Mouse (Mus musculus) c-Kit-positive CD71-positive TER-119-negative erythroid progenitor cells, embryonic 14.5 days (primary cell): ENCODE results near the gene Dad1.
A peak's percentile ranks its signal among the peaks of the same experiment; 100 is the strongest.

Experiments
- DNase-seq: peaks from one replicate; pipeline ENCODE4 v3.0.0-alpha.2; 2013; ENCODE audit warnings: low read depth

Dad1 gene

GRCm38 (mm10) chr14:54253741-54254291 is at the start of gene Dad1, which contains the start of gene Abhd4:
Dad1 (minus strand) TSS chr14:54254104.
Abhd4 (plus strand) TSS chr14:54254188.
- peak; percentile 94 for DNase-seq

GRCm38 (mm10) chr14:54300676-54301075 is 46.8 kb upstream of the Dad1 start:
- no peak for DNase-seq

GRCm38 (mm10) chr14:54300136-54300535 is 46.2 kb upstream of the Dad1 start:
- no peak for DNase-seq

- DNase-seq: no peak
Measured at GRCm38 (mm10) chr14:54284839-54285238, 30.9 kb upstream of the Dad1 start, which contains the start of gene Olfr49. Olfr49 (minus strand) TSS chr14:54284939.

GRCm38 (mm10) chr14:54276446-54276845 is 22.5 kb upstream of the Dad1 start:
- DNase-seq: no peak

GRCm38 (mm10) chr14:54272696-54273095 is 18.8 kb upstream of the Dad1 start:
- no peak for DNase-seq

- DNase-seq: no peak
Measured at GRCm38 (mm10) chr14:54271976-54272606, 18.2 kb upstream of the Dad1 start.

GRCm38 (mm10) chr14:54270413-54270812 is 16.5 kb upstream of the Dad1 start:
- DNase-seq: no peak

GRCm38 (mm10) chr14:54269566-54269965 is 15.7 kb upstream of the Dad1 start:
- no peak for DNase-seq

- DNase-seq: no peak
Measured at GRCm38 (mm10) chr14:54267966-54268365, 14.1 kb upstream of the Dad1 start.

- DNase-seq: no peak
Measured at GRCm38 (mm10) chr14:54265951-54266350, 12.0 kb upstream of the Dad1 start.

- DNase-seq: no peak
Measured at GRCm38 (mm10) chr14:54265093-54265492, 11.2 kb upstream of the Dad1 start.

- DNase-seq: no peak
Measured at GRCm38 (mm10) chr14:54264231-54264630, 10.3 kb upstream of the Dad1 start.

- DNase-seq: no peak
Measured at GRCm38 (mm10) chr14:54263099-54263498, 9.2 kb upstream of the Dad1 start.

- DNase-seq: no peak
Measured at GRCm38 (mm10) chr14:54262622-54263021, 8.7 kb upstream of the Dad1 start.

- no peak for DNase-seq
Measured at GRCm38 (mm10) chr14:54261386-54261785, 7.5 kb upstream of the Dad1 start.

- no peak for DNase-seq
Measured at GRCm38 (mm10) chr14:54260196-54260595, 6.3 kb upstream of the Dad1 start.

GRCm38 (mm10) chr14:54259722-54260085 is 5.8 kb upstream of the Dad1 start:
- no peak for DNase-seq

- DNase-seq: peak; percentile 85
Measured at GRCm38 (mm10) chr14:54259003-54259721, 5.3 kb upstream of the Dad1 start.

GRCm38 (mm10) chr14:54258131-54258670 is 4.3 kb upstream of the Dad1 start:
- DNase-seq: no peak

- DNase-seq: no peak
Measured at GRCm38 (mm10) chr14:54254670-54255202, 832 bp upstream of the Dad1 start.

GRCm38 (mm10) chr14:54250122-54250521 is 3.8 kb downstream of the Dad1 start:
- DNase-seq: no peak

- no peak for DNase-seq
Measured at GRCm38 (mm10) chr14:54249326-54249725, 4.6 kb downstream of the Dad1 start.
